Mouse (Mus musculus): ENCODE data around the gene Slc7a1. TPM values are rescaled to one million over a fixed set of nuclear protein-coding genes. Genes with fewer than 3 reads are reported as not detected.
A peak's percentile ranks its signal among the peaks of the same experiment; 100 is the strongest.

Gene Slc7a1
- polyA plus RNA-seq, 1 experiment from 2014 or later = 43.8 TPM

- no peaks in the 10 kb centered on the region for H3K4me1 ChIP-seq (replicated peaks; ENCODE audit: control insufficient read depth, insufficient read depth, low read length)
- no peak overlapping the region for H3K9ac ChIP-seq (ENCODE audit: low read length)
- WGBS = 94% methylated on average over 5 of the region's 5 CpGs
- H3K27ac ChIP-seq (ENCODE audit: low read depth) = no peak overlapping the region
- H3K36me3 ChIP-seq (ENCODE audit: control insufficient read depth, insufficient read depth, low read length) = no peaks in the 10 kb centered on the region
- ATAC-seq (replicated peaks; ENCODE audit: low FRiP score, low TSS enrichment, low read depth) (no peak), DNase-seq (ENCODE audit: low spot score) (no peak)
- H3K9me3 ChIP-seq (ENCODE audit: control insufficient read depth, low read length) = no peaks in the 10 kb centered on the region
- no peak overlapping the region for H3K4me2 ChIP-seq (ENCODE audit: low read length)
- no peak overlapping the region for H3K4me3 ChIP-seq (ENCODE audit: low read depth, low read length)
- no peaks in the 10 kb centered on the region for H3K27me3 ChIP-seq (replicated peaks; ENCODE audit: control insufficient read depth, insufficient read depth, low read length)
Observed at GRCm38 (mm10) chr5:148314931-148315330, 84.8 kb downstream of the Slc7a1 start.

DNA sequence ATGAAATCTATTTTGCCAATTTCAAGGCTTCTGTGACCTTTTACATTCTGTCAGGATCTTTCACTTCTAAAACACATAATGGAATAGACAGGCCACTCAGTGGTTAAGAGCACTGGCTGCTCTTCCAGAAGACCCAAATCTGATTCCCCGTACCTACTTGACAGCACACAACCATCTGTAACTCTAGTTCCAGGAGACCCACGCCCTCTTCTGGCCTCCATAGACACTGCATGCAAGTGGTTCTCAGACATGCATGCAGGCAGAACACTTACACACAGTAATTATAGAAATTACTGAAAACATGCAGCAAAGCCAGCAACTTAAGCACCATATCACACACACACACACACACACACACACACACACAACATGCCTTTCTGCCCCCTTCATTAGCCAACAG lies 87.3 kb downstream of the Slc7a1 start:
- 59% methylated on average over 2 of the region's 2 CpGs for WGBS
- no peak overlapping the region for H3K4me3 ChIP-seq (ENCODE audit: low read depth, low read length)
- H3K4me1 ChIP-seq (replicated peaks; ENCODE audit: control insufficient read depth, insufficient read depth, low read length) = no peaks in the 10 kb centered on the region
- no peak overlapping the region for H3K27ac ChIP-seq (ENCODE audit: low read depth)
- ATAC-seq (replicated peaks; ENCODE audit: low FRiP score, low TSS enrichment, low read depth) (no peak), DNase-seq (ENCODE audit: low spot score) (no peak)
- no peak overlapping the region for H3K9ac ChIP-seq (ENCODE audit: low read length)
- H3K4me2 ChIP-seq (ENCODE audit: low read length) = no peak overlapping the region
- no peaks in the 10 kb centered on the region for H3K36me3 ChIP-seq (ENCODE audit: control insufficient read depth, insufficient read depth, low read length)
- H3K27me3 ChIP-seq (replicated peaks; ENCODE audit: control insufficient read depth, insufficient read depth, low read length) = no peaks in the 10 kb centered on the region
- no peaks in the 10 kb centered on the region for H3K9me3 ChIP-seq (ENCODE audit: control insufficient read depth, low read length)

- Histone ChIP-seq H3K27me3 (replicated peaks; ENCODE audit: control insufficient read depth, insufficient read depth, low read length) (no peaks in the 10 kb centered on the region), H3K36me3 (ENCODE audit: control insufficient read depth, insufficient read depth, low read length) (no peaks in the 10 kb centered on the region; the same call in 1 of the 2 replicates), H3K4me3 (ENCODE audit: low read depth, low read length) (no peak overlapping the region), H3K9ac (ENCODE audit: low read length) (no peak overlapping the region), H3K27ac (ENCODE audit: low read depth) (no peak overlapping the region), H3K4me2 (ENCODE audit: low read length) (no peak overlapping the region), H3K9me3 (ENCODE audit: control insufficient read depth, low read length) (no peaks in the 10 kb centered on the region), H3K4me1 (replicated peaks; ENCODE audit: control insufficient read depth, insufficient read depth, low read length) (no peaks in the 10 kb centered on the region)
- WGBS = 62% methylated on average over 10 of the region's 10 CpGs
- ATAC-seq (replicated peaks; ENCODE audit: low FRiP score, low TSS enrichment, low read depth) (no peak), DNase-seq (ENCODE audit: low spot score) (no peak)
Observed at GRCm38 (mm10) chr5:148310790-148311189, 88.9 kb downstream of the Slc7a1 start.

DNA sequence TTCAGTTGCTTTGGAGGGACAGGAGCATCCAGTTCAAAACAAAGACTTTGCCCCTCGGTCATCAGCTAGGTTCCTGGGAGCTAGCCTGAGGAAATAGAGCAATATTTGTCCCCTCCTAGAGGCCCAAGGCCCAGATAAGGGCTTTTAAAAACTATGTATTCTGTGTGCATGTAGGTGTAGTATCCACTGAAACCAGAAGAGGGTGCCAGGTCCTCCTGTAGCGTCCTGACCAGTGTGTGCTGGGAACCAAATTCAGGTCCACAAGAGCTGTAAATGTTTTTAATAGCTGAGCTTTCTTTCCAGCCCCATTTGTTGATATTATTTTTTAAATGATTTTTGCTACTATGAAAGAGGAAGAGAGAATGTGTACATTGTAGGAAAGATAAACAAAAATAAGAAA lies 95.6 kb downstream of the Slc7a1 start:
- Histone ChIP-seq H3K36me3 (ENCODE audit: control insufficient read depth, insufficient read depth, low read length) (peaks cover 6% of the 10 kb centered on the region), H3K27ac (ENCODE audit: low read depth) (no peak overlapping the region), H3K9me3 (ENCODE audit: control insufficient read depth, low read length) (no peaks in the 10 kb centered on the region), H3K4me3 (ENCODE audit: low read depth, low read length) (no peak overlapping the region), H3K4me2 (ENCODE audit: low read length) (no peak overlapping the region), H3K27me3 (replicated peaks; ENCODE audit: control insufficient read depth, insufficient read depth, low read length) (no peaks in the 10 kb centered on the region), H3K4me1 (replicated peaks; ENCODE audit: control insufficient read depth, insufficient read depth, low read length) (no peaks in the 10 kb centered on the region), H3K9ac (ENCODE audit: low read length) (no peak overlapping the region)
- DNase-seq (ENCODE audit: low spot score) (no peak), ATAC-seq (replicated peaks; ENCODE audit: low FRiP score, low TSS enrichment, low read depth) (no peak)
- 89% methylated on average over 2 of the region's 2 CpGs for WGBS

DNA sequence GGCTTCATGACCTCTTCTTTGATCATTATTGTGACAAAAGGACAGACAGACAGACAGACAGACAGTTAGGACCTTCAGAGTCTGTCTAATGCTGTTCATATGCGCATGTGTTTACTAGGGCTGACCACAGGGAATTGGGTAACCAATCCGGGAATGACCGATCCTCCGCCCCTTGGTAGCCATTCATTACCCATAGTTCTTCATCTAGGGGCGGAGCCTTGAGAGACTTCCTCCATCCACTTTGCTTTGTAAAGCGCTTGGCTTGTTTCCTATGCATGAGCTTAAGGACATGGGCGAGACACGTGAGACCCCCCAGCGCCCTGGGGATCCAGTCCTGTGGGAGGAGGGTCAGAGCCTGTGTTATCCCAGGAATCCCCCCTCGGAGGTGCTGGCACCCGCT lies 96.7 kb downstream of the Slc7a1 start:
- peaks cover 6% of the 10 kb centered on the region for H3K36me3 ChIP-seq (ENCODE audit: control insufficient read depth, insufficient read depth, low read length)
- WGBS = 82% methylated on average over 11 of the region's 11 CpGs
- ATAC-seq (replicated peaks; ENCODE audit: low FRiP score, low TSS enrichment, low read depth) (no peak), DNase-seq (ENCODE audit: low spot score) (no peak)
- no peak overlapping the region for H3K27ac ChIP-seq (ENCODE audit: low read depth)
- no peak overlapping the region for H3K9ac ChIP-seq (ENCODE audit: low read length)
- no peaks in the 10 kb centered on the region for H3K4me1 ChIP-seq (replicated peaks; ENCODE audit: control insufficient read depth, insufficient read depth, low read length)
- no peak overlapping the region for H3K4me2 ChIP-seq (ENCODE audit: low read length)
- H3K4me3 ChIP-seq (ENCODE audit: low read depth, low read length) = no peak overlapping the region
- H3K27me3 ChIP-seq (replicated peaks; ENCODE audit: control insufficient read depth, insufficient read depth, low read length) = no peaks in the 10 kb centered on the region
- no peaks in the 10 kb centered on the region for H3K9me3 ChIP-seq (ENCODE audit: control insufficient read depth, low read length)

- no peak overlapping the region for H3K4me2 ChIP-seq (ENCODE audit: low read length)
- no peaks in the 10 kb centered on the region for H3K4me1 ChIP-seq (replicated peaks; ENCODE audit: control insufficient read depth, insufficient read depth, low read length)
- no peaks in the 10 kb centered on the region for H3K36me3 ChIP-seq (ENCODE audit: control insufficient read depth, insufficient read depth, low read length)
- no peaks in the 10 kb centered on the region for H3K27me3 ChIP-seq (replicated peaks; ENCODE audit: control insufficient read depth, insufficient read depth, low read length)
- DNase-seq (ENCODE audit: low spot score) (peak; percentile 60), ATAC-seq (replicated peaks; ENCODE audit: low FRiP score, low TSS enrichment, low read depth) (no peak)
- H3K9me3 ChIP-seq (ENCODE audit: control insufficient read depth, low read length) = no peaks in the 10 kb centered on the region
- H3K27ac ChIP-seq (ENCODE audit: low read depth) = no peak overlapping the region
- no peak overlapping the region for H3K9ac ChIP-seq (ENCODE audit: low read length)
- WGBS = 85% methylated on average over 7 of the region's 7 CpGs
- H3K4me3 ChIP-seq (ENCODE audit: low read depth, low read length) = no peak overlapping the region
Observed at GRCm38 (mm10) chr5:148293346-148293745, 106.4 kb downstream of the Slc7a1 start.

DNA sequence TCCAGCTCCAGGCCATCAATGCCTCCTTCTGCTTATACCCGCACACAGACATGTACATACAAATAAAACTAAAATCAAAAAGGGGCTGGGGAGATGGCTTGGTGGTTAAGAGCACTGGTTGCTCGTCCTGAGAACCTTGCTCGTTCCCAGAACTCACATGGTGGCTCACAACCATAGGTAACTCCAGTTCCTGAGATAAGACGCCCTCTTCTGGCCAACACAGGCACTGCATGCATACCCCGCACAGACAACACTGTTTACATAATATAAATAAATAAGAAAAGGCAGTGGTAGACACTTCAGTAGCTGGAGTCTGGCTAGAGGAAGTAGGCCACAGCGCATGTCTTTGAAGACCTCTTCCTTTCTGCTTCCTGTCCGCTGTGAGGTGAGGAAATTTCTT lies 106.8 kb downstream of the Slc7a1 start:
- Histone ChIP-seq H3K9ac (ENCODE audit: low read length) (no peak overlapping the region), H3K27ac (ENCODE audit: low read depth) (no peak overlapping the region), H3K4me1 (replicated peaks; ENCODE audit: control insufficient read depth, insufficient read depth, low read length) (no peaks in the 10 kb centered on the region), H3K27me3 (replicated peaks; ENCODE audit: control insufficient read depth, insufficient read depth, low read length) (no peaks in the 10 kb centered on the region), H3K36me3 (ENCODE audit: control insufficient read depth, insufficient read depth, low read length) (no peaks in the 10 kb centered on the region), H3K4me3 (ENCODE audit: low read depth, low read length) (no peak overlapping the region), H3K4me2 (ENCODE audit: low read length) (no peak overlapping the region), H3K9me3 (ENCODE audit: control insufficient read depth, low read length) (no peaks in the 10 kb centered on the region)
- ATAC-seq (replicated peaks; ENCODE audit: low FRiP score, low TSS enrichment, low read depth) (no peak), DNase-seq (ENCODE audit: low spot score) (no peak)
- WGBS = 80% methylated on average over 7 of the region's 7 CpGs

DNA sequence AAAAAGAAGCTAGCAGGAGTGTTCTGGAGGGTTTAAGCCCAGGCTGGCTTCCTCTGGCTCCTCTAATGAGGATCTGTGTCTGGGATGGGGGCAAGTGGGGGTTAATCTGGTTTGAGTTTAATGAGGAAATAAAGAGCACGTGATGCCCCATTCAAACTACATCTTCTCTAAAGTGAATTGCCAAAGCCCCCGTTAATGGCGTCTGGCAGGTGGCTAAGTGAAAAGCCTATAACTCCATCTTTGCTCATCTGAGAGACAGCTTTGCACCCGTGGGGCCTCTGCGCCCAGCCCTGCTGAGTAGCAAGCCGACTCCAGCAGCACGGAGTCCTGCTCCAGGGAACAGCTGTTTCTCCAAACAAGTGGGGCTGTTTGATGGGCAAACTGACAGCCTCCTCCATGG lies 109.8 kb downstream of the Slc7a1 start:
- no peak overlapping the region for H3K9ac ChIP-seq (ENCODE audit: low read length)
- DNase-seq (ENCODE audit: low spot score) (no peak), ATAC-seq (replicated peaks; ENCODE audit: low FRiP score, low TSS enrichment, low read depth) (peak; percentile 56; the same call in 1 of the 2 replicates)
- H3K36me3 ChIP-seq (ENCODE audit: control insufficient read depth, insufficient read depth, low read length) = no peaks in the 10 kb centered on the region
- no peak overlapping the region for H3K27ac ChIP-seq (ENCODE audit: low read depth)
- H3K4me1 ChIP-seq (replicated peaks; ENCODE audit: control insufficient read depth, insufficient read depth, low read length) = no peaks in the 10 kb centered on the region
- no peak overlapping the region for H3K4me3 ChIP-seq (ENCODE audit: low read depth, low read length)
- H3K27me3 ChIP-seq (replicated peaks; ENCODE audit: control insufficient read depth, insufficient read depth, low read length) = no peaks in the 10 kb centered on the region
- H3K9me3 ChIP-seq (ENCODE audit: control insufficient read depth, low read length) = no peaks in the 10 kb centered on the region
- no peak overlapping the region for H3K4me2 ChIP-seq (ENCODE audit: low read length)
- 76% methylated on average over 7 of the region's 7 CpGs for WGBS

GRCm38 (mm10) chr5:148288804-148289203 lies 110.9 kb downstream of the Slc7a1 start:
- Histone ChIP-seq H3K4me3 (ENCODE audit: low read depth, low read length) (no peak overlapping the region), H3K27ac (ENCODE audit: low read depth) (no peak overlapping the region), H3K36me3 (ENCODE audit: control insufficient read depth, insufficient read depth, low read length) (no peaks in the 10 kb centered on the region), H3K4me1 (replicated peaks; ENCODE audit: control insufficient read depth, insufficient read depth, low read length) (no peaks in the 10 kb centered on the region), H3K9me3 (ENCODE audit: control insufficient read depth, low read length) (no peaks in the 10 kb centered on the region), H3K4me2 (ENCODE audit: low read length) (no peak overlapping the region), H3K9ac (ENCODE audit: low read length) (no peak overlapping the region), H3K27me3 (replicated peaks; ENCODE audit: control insufficient read depth, insufficient read depth, low read length) (no peaks in the 10 kb centered on the region)
- 75% methylated on average over 18 of the region's 18 CpGs for WGBS
- no peak for ATAC-seq (replicated peaks; ENCODE audit: low FRiP score, low TSS enrichment, low read depth)
- no peak for DNase-seq (ENCODE audit: low spot score)

Measured in intestine, embryonic 14.5 days (tissue).